Mouse (Mus musculus) bone marrow macrophage, adult 2 months (primary cell): ENCODE measurements around the gene Olfr1367.

Experiments
- CTCF ChIP-seq: IDR thresholded peaks from 2 replicates; pipeline ENCODE4 v1.5.1; 2012; ENCODE audit warnings: low read depth, mild to moderate bottlenecking, low read length, moderate library complexity
- POLR2A ChIP-seq: IDR thresholded peaks from 2 replicates; pipeline ENCODE4 v1.6.1; 2012; ENCODE audit warnings: mild to moderate bottlenecking, low read depth, low read length, borderline replicate concordance

DNA sequence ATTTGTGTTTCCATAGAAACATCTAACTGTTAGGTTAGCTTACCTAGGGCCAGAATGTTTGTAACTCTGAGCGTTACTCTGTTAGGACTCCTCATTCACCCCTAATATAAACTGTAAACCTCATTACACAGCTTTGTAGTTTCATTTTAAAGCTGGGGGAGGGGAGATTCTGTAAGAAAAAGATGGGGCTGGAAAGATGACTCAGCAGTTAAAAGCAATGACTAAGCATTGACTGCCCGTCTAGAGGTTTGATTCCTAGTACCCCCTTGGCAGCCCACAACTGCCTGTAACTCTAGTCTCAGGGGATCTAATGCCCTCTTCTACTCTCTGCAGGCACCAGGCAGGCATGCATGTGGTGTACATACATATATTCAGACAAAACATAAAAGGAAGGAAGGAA lies 36.9 kb upstream of the Olfr1367 start:
- TF ChIP-seq CTCF: no peak
- no peak for TF ChIP-seq POLR2A
